Mouse (Mus musculus) layer of hippocampus, postnatal 25 days (tissue): ENCODE measurements around the gene Zfp827. TPM values are rescaled to one million over a fixed set of nuclear protein-coding genes. Genes with fewer than 3 reads are reported as not detected.

Experiments used
- DNase-seq, 2 experiments: peaks; one replicate each; pipeline ENCODE4 v3.0.0; 2022; ENCODE audit warnings: mixed read lengths in 2 of 2, low spot score in 1 of 2; ENCODE audit errors: extremely low spot score in 1 of 2
- total RNA-seq, 2 experiments: library from RNA; stranded (reverse); gene quantifications; 2 replicates each; pipeline ENCODE4 v1.2.3; 2021

Zfp827 gene
- total RNA-seq, 2 experiments from 2014 or later: 27.3 to 32.7 TPM

DNA sequence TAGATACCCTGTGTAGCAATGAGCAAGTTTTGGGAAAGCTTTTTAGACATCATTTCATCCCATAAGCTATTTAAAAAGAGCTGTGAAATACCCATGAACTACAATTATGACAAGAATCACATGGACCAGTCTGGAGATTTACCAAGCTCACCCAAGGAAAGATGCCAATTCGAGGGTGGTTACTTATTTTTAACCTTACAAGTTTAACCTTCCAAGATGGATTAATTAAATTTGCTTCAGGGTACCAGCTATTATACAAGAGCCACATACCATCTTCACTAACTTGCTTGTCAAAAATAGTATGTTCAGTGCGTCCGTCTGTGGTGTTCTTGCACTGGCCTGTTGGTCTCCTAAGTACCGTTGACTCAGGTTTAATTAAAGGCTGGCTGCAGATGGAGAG is 123.4 kb downstream of the Zfp827 start:
- DNase-seq: no peak

DNA sequence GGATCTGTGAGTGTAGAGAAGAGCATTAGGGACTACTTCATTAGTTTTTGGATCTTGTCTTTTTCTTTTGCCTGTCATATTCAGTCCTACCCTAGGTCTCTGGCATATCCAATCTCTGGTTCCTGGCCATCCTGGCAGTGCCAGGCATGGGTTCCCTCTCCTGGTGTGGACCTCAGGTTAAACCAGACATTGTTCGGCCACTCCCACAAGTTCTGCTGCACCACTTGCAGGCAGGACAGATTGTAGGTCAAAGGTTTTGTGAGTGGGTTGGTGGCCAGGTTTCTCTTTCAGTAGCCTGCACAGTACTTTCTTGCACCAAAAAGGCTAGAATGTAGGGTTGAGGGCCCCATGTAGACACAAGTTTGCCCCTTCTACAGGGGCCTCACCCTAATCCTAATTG is 125.0 kb downstream of the Zfp827 start:
- DNase-seq: no peak

DNA sequence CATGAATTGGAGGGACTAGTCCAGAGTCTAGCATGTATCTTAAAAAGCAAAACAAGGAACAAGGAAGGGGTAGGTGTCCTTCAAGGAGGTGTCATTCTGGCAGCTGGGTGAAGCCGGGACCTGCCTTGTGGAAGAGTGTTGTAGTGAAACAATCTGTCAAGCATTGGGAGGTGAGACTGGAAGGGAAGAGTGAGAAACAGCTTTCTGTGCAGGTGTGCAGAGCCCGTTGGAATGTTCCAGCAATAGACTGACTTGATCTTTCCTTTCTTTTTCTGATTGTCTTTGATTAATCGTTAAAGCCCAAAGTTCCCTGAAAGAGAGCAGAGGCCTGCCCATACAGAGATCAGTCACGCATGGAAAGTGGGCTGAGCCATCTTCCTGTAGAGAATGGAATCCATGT is 125.4 kb downstream of the Zfp827 start:
- no peak for DNase-seq

DNA sequence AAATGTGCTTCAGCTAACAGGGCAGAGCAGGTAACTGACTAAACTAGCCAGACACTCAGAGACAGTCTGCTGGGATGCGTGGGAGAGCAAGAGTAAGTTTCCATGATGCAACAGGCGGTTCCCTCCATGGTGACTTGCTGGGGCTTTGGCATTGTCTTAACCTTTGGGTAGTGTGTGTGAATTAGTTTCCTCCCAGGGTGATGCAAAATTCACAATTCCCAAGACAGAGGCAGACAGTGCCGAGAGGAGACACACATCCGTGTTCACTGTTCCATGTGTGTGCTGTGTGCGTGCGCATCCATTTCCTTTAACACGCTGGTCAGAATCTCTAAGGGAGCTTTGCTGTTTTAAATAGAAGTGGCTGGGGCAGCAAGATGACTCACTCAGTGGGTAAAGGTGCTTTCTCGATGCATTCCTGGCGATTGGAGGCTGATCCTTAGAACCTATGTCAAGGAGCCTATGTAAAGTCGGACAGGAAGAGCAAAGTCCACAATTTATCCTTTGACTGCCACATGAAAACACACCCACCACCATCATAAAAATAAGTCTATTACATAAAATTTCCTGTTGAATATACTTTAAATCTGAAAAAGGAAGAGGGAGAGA is 127.4 kb downstream of the Zfp827 start:
- DNase-seq: no peak

DNA sequence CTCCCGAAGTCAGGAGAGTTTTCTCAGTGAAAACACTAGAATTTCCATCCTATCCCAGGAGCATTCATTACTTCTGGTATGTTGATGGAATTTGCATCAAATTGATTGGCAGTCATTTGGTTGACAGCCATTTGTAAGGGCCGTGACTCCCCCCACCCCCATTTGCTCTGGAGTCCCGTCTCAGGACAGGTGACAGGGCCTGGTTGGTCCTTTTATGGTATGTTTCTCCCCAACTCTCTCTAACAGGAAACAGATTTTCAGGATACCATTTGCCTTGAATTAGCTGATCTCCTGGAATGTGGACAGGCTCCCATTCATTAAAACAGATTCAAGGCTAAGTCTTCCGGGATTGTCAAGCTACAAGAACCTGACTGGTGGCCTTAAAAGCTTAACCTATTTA is 129.1 kb downstream of the Zfp827 start:
- no peak for DNase-seq

DNA sequence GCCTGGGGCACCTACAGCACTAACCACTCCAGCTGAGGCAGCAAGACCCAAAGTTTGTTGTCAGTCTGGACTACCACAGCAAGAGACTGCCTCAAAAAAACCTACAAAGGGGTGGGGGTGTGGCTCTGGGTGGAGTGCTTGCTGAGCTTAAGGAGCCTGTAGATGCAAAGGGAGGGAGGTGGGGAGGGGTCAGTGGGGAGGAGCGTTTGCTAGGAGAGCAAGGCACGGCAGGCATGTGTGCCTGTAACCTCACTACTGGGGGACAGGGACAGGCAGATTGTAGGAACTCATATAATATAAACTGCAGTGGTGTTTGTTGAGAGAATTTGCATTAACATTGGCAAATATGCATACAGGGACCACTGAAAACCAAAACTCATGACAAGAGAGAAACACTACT is 130.1 kb downstream of the Zfp827 start:
- DNase-seq: no peak

DNA sequence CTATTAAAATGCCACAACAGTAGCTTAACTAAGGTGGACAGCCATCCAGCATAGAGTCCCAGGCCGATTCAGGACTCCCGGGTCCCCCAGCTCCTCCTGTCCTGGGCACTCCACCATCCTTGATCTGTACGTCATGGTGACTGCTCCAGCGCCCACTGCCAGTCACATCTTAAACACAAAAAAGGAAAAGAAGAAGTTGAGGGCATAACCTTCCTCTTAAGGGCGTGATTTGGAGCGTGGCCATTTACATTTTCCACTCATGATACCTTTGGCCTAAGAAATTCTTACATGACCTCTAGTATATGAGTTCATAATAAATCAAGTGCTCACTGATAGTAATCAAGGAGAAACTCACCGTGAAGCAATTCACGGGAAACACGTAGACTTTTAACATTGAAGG is 131.2 kb downstream of the Zfp827 start:
- DNase-seq: no peak

DNA sequence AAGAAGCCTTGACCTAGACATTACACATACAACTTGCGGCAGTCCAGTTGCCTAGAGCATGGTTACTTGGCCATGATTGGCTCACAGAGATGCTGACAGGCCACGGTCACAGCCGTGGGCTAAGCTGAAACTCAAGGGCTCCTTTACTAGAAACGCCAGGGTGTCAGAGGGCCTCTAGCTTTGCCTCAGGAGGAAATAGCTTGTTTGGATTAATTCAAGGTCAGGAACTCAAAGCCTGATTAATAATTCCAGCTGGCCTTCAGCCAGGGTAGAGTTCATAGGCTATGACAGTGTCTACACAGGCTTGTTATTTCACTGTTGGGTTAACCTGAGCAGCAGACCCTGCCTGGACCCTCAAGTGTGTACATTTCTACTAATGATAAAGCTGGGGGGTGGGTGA is 132.1 kb downstream of the Zfp827 start:
- no peak for DNase-seq

DNA sequence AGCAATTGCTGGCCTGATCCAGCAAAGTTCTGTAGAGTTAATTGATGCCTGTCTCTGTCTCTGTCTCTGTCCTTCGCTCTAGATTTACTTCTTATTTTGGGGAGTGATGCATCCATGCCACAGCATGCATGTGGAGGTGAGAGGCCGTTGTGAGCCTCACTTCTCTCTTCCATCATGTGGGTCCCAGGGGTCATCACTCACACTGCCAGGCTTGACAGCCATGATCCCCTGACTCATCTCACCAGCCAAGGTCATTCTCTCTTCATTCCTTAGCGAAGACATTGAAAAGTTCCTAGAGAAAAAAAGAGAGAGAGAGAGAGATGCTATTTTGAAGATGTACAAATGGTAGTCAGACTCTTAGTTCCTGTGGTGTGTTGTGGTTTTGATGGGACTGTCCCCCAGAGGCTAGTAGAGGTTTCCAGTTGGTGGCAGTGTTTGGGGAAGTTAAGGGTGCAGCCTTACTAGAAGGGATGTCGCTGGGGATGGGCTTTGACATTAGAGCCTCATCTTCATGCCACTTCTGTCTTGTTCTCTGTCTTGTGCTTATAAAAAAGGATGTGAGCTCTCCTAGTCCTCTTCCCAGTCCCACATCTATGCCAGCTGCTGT is 133.0 kb downstream of the Zfp827 start:
- no peak for DNase-seq

DNA sequence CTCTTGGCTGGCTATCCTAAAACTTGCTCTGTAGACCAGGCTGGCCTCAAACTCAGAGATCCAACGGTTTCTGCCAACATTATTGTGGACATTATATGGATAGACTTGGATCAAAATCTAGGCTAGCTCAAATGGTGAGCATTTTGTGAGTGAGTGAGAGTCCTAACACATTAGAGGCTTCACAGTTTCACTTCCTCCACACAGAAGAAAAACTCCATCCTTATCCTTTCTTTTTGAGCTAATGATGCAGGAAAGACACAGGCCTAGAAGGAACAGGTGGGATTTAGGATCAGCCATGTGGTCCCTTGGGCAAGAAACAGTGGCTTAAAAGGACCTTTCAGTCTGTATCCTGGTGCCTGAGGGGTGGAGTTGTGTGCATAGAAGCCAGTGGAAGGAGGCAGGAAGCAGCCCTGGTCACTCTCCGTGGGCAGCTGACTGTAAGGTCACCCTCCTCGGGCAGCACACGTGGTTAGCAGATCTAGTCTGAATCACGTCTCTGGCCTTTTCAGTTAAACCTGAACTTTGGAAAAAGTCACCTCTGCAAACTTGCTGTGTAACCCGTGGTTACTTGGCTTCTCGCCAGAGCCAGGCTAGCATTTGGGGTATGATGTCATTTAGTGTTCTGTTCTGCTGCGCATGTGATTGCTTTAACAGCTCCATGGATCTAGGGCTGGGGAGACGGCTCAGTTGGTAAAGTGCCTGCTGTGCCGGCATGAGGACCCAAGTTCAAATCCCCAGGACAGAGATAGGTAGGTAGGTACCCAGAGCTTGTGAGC is 134.5 kb downstream of the Zfp827 start:
- DNase-seq: peak in 1 of 2 experiments; percentile 51

DNA sequence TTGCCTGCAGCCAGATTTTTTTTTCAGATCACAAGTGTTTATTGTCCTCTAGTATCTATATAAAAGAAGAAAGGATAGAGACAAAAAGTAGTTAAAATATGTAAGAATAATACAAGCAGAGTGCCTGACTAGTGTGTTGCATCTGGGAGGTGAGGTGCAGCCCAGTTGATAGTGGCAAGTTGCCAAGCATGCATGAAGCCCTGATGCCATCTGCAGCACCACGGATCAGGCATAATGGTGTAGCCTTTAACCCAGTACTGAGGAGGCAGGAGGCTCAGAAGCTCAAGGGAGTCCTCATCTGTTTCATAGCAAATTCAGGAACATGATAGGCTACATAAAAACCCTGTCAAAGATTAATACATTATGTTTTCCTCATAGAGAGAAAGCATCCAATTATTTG is 136.1 kb downstream of the Zfp827 start:
- DNase-seq: no peak

DNA sequence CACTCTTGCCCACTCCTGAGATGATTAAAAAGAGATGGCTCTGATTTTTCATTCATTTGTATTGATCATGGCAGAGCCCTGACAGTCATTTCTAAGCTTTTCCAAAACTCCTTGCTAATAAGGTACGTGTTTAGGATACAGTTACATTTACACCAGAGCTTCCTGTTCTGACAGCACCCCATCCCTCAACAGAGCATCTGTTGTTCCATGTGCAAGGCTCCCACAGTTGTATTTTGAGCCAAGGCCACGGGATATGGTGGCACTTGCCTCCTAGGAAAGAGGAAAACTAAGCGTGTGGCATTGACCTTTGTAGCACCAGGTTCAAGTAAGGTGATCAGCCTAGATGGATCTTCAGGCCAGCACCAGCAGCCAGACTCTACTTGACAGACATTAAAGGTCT is 137.0 kb downstream of the Zfp827 start:
- no peak for DNase-seq

DNA sequence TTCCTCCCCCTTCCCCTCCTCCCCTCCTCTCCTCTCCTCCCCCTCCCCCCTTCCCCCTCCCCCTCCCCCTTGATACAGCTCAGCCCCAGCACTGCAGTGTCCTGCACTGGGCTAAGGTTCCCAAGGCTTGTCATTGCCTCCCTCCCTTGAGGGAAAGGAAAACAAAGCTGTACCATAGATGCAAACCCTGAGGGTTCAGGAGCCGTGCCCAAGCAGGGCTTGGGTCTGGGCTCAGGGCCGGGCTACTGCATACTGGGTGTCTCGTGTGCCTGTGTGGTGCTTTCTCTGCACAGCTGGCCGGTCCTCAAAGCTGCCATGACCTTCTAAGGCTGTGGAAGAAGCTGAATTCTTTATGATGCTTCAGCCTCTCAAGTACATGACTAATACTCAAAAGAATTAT is 145.4 kb downstream of the Zfp827 start:
- no peak for DNase-seq

DNA sequence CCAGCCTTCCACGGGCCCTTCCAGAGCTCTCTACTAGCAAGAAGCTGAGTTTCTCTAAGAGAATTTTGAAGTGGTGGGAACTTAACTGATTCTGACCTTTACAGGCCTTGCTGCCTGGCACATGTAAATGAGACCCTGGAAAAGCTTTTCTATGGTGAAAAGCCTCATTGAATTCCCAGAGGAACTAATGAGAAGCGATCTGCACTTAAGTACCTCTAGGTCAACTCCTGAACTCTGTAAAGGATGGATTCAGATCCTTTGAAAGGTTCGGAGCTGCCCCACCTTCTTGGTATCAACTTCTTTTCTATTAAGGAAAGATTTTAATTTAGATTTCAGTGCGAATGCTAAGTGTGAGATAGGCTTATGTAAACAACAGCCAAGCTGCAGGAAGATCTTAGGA is 147.8 kb downstream of the Zfp827 start:
- no peak for DNase-seq

DNA sequence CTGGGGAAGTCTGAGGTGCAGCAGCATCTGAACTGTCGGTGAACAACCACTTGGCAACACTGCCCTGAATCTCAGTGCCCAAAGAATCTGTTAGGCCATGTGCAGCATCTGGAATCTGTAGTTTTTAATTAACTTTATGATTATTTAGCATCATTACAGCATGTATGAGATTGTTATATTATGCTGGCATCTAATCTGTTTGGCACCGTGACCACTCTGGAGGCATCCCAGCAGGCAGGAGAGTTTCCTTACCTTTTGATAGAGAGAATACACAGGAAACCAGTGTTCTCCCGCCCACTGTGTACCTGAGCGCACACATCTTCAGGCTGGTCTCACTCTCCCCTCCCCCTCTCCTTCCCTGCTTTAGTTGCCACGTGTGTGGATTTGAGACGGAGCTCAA is 151.4 kb downstream of the Zfp827 start:
- no peak for DNase-seq

DNA sequence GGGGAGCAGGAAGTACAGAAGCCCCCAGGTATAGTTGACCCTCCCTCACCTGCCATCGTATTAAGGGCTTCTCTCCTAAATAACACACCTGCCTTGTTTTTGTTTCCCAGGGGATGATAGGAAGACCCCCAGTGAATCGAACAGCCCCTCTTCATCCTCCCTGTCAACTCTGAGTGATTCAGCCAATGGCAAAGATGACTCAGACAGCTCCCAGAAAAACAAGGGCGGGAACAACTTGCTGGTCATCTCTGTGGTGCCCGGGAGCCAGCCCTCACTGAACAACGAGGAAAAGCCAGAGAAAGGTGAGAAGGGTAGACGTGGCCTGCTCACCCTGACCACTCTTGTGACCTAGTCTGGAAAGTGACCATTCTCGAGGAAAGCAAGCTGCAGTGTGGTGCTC is 157.3 kb downstream of the Zfp827 start:
- no peak for DNase-seq

DNA sequence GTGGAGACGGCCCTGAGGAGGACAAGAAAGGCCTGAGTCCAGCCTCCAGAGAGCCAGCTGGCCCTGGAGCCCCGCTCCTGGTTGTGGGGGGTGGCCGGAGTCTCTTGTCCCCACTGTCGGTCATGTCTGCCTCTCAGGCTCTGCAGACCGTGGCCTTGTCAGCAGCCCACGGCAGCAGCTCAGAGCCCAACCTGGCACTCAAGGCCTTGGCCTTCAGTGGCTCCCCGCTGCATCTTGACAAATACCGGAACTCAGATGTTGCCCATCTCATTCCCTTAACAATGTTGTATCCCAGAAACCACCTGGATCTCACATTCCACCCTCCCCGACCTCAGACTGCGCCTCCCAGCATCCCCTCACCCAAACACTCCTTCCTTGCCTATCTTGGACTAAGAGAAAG is 161.8 kb downstream of the Zfp827 start:
- no peak for DNase-seq

DNA sequence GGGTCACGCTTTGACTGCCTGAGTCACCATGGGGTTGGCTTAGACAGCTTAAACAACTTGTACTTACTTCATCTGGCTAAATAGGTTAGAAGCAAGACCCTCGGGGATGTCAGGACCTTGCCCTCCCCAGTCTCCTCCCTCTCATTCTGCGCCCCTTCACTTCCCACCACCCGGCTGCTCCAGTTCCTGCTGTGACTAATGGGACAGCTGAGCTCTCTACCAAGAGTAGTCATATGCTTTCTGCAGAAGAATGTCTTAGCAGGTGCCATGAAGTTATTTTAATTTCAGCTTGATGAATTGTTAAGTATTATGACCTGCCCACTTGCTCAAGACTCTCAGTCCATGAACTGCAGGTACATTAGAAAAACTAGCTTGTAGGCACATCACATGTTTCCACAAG is 168.2 kb downstream of the Zfp827 start:
- DNase-seq: no peak

DNA sequence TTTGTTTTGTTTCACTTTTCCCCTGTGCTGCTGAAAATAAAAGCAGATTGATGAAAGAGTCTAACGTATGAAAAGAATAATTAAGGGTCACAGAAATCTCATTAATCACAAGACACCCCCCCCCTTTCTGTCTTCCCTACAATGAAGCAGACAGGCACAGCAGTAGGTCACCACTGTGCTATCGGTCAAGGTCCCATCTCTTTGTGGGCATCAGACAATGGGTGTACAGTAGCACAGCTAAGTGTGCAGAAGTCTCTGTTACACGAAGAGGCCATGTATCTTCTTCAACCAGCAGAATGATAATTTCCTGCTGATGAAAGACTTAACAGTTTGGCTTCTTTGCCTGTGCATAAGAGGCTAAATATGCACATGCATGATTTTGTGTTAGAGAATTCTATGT is 170.4 kb downstream of the Zfp827 start:
- DNase-seq: no peak

DNA sequence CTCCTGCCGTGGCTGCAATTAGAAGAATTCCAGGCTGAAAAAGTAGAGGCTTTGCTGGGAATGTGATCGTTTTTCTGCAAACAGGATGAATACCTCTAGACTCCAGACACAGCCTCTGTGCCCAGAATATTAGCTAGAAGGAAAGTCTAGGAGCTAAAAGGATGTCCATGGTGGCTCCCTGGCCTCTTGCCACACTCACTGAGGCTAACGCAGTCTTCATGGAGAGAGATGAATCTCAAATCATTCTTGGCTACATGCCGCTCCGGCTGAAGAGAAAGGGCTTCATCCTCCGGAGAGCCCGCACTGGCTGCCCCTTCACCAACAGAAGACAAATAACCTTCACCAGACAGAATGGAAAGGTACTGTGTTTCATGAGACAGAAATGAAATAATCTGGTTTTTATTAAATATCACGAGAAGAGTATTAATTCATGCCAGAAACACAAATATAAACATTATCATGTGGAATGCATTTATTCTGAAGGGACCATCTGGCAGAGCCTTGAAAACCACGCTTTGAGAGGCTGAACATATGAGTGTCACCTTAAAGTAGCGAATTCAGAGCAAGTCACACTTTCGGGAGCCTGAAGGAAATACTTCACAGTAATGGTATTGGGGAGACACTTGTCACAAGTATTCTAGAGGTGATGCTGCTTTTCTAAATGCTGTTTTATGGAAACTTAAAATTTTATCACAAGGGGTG is 173.4 kb downstream of the Zfp827 start:
- no peak for DNase-seq

DNA sequence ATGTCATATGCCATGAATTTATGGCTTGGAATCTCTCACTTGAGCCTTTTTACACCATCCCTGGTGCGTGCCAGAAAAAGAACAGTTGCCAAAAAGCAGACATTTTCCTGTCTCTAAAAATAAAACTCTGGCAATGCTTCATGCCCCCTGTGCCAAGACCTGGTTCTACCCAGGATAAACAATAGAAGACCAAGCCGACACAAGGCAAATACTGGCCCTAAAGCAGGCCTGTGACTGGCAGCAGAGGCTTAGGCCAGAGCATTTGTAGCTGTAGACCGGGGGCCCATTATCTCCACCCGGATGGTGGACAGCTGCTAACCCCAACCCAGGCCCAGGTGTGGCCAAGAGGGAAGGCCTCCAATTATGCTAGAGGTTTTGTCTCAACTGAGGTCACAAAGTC is 178.7 kb downstream of the Zfp827 start:
- DNase-seq: no peak
